Mouse (Mus musculus): ENCODE measurements around the gene Gp1bb.

DNA sequence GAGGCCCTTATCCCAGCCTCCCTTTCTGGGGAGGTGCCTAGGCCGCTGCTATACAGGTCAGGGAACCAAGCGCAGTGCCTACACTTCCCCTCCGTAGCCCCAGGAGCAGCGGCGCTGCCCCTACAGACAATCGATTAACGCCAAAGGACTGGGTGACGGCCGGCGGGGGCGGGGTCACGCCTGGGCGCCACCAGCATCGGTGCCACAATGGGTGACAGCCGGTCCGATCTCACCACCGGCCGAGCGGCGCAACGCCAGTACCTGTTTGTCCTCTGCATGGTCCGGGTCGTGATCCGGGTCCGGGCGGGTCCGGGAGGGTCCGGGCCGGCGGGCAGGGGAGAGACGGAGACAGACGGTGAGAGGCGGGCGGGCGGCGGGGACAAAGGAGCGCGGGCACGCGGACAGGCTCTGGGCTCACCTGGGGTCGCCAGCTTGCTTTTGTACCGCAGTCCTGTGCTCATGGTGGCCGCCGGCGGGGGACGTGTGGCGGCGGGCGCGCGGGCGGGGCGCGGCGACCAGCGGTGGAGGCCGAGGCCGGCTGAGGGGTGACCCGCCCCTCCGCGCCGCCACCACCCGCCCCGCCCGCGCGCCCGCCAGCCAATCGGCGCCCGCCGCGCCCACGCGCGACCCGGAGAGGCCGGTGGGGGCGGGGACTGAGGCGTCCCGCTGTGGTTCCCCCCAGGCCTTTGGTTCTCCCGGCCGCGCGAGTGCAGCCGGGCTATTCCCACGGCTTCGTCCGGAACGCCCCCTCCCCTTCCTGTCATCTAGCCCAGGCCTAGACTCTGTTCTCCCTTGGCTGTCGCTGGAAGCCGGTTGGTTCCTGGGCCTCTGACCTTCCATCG lies 7.4 kb upstream of the Gp1bb start, which contains the start of gene Sept5:
- TF ChIP-seq GATA1 (IDR thresholded peaks at IDR 0.05; ENCODE audit: low read length) (no peak), TAL1 (IDR thresholded peaks at IDR 0.05; ENCODE audit: low read length) (no peak)

All from erythroblast, embryonic 14.5 days (primary cell).